In genomic region chr9:95404811-95405465, GRCm38 (mm10) we compare ENCODE assay signal across 8 mouse cellular contexts. TPM values are rescaled to one million over a fixed set of nuclear protein-coding genes. Genes with fewer than 3 reads are reported as not detected.
DNase-seq lines count a peak whose midpoint lies in the region; ATAC-seq lines count a peak whose summit lies in the region.

No protein-coding gene starts in this region.

- no peaks in the 10 kb centered on the region for H3K9me3 ChIP-seq in forebrain, embryonic 14.5 days (replicated peaks; ENCODE audit: control insufficient read depth, low read length)
- H3K9me3 ChIP-seq in limb, embryonic 11.5 days (ENCODE audit: control insufficient read depth, low read length), result no peaks in the 10 kb centered on the region
- H3K9me3 ChIP-seq in neural tube, embryonic 14.5 days (ENCODE audit: control insufficient read depth, low read length), result no peaks in the 10 kb centered on the region

- no peak overlapping the region for H3K27ac ChIP-seq in forebrain, embryonic 14.5 days (ENCODE audit: low read depth, low read length)
- H3K27ac ChIP-seq in limb, embryonic 11.5 days (replicated peaks; ENCODE audit: low read depth, low read length), result no peak overlapping the region
- no peak overlapping the region for H3K27ac ChIP-seq in neural tube, embryonic 14.5 days (ENCODE audit: low read depth, low read length)

- H3K27me3 ChIP-seq in forebrain, embryonic 14.5 days (replicated peaks; ENCODE audit: control insufficient read depth, insufficient read depth, low read length), result no peaks in the 10 kb centered on the region
- H3K27me3 ChIP-seq in limb, embryonic 11.5 days (ENCODE audit: control insufficient read depth, insufficient read depth, low read length), result peaks cover 3% of the 10 kb centered on the region; the same call in 1 of the 2 replicates
- no peaks in the 10 kb centered on the region for H3K27me3 ChIP-seq in neural tube, embryonic 14.5 days (ENCODE audit: control insufficient read depth, insufficient read depth, low read length)

- DNase-seq in layer of hippocampus, postnatal 36 days, result peak; percentile 28 to 30
- DNase-seq in layer of hippocampus, adult 8-10 months (ENCODE audit: low spot score in 2 of 2), result no peak
- peak; percentile 51 for DNase-seq in adrenal gland, postnatal 14 days
- DNase-seq in forebrain, embryonic 14.5 days (ENCODE audit: low spot score), result no peak
- DNase-seq in limb, embryonic 11.5 days (ENCODE audit: low spot score), result no peak
- DNase-seq in left cerebral cortex, postnatal 4 days, result no peak
- DNase-seq in embryo, embryonic 11 days, result no peak

- peak overlapping the region; percentile 82; the same call in 1 of the 2 replicates for H3K9ac ChIP-seq in forebrain, embryonic 14.5 days (ENCODE audit: low read length)
- H3K9ac ChIP-seq in limb, embryonic 11.5 days (ENCODE audit: low read length), result no peak overlapping the region; the same call in 1 of the 2 replicates
- no peak overlapping the region for H3K9ac ChIP-seq in neural tube, embryonic 14.5 days (replicated peaks; ENCODE audit: low read depth, low read length)

- H3K36me3 ChIP-seq in forebrain, embryonic 14.5 days (ENCODE audit: control insufficient read depth, insufficient read depth, low read length), result no peaks in the 10 kb centered on the region
- peaks cover 3% of the 10 kb centered on the region; the same call in 1 of the 2 replicates for H3K36me3 ChIP-seq in limb, embryonic 11.5 days (ENCODE audit: control insufficient read depth, insufficient read depth, low read length)
- no peaks in the 10 kb centered on the region for H3K36me3 ChIP-seq in neural tube, embryonic 14.5 days (ENCODE audit: control insufficient read depth, insufficient read depth, low read length)

- ATAC-seq in forebrain, embryonic 14.5 days, result no peak
- 0 out of 2 replicates have a peak, but pooled peaks have one; percentile 3 for ATAC-seq in limb, embryonic 11.5 days (ENCODE audit: insufficient number of reproducible peaks, low FRiP score, low TSS enrichment, low read depth)
- ATAC-seq in neural tube, embryonic 14.5 days (ENCODE audit: low read depth), result no peak

- intact Hi-C loops in left cerebral cortex, postnatal 4 days (cut with DNase I), result loop anchor here (10.0 kb wide), 1 partner anchor 330 kb away; no protein-coding TSS in a partner anchor

- 75% methylated on average over 38 of the region's 38 CpGs for WGBS in forebrain, embryonic 14.5 days
- 73% methylated on average over 38 of the region's 38 CpGs for WGBS in limb, embryonic 11.5 days
- 72% methylated on average over 38 of the region's 38 CpGs for WGBS in neural tube, embryonic 14.5 days

- peak overlapping the region; percentile 99 for H3K4me2 ChIP-seq in forebrain, embryonic 14.5 days (ENCODE audit: low read length)
- H3K4me2 ChIP-seq in limb, embryonic 11.5 days (ENCODE audit: low read depth, severe bottlenecking), result peak overlapping the region; percentile 97
- peak overlapping the region; percentile 96 for H3K4me2 ChIP-seq in neural tube, embryonic 14.5 days (ENCODE audit: low read depth, low read length)

- peak overlapping the region; percentile 79 for H3K4me3 ChIP-seq in forebrain, embryonic 14.5 days (ENCODE audit: low read depth, low read length)
- peak overlapping the region; percentile 81 for H3K4me3 ChIP-seq in limb, embryonic 11.5 days (ENCODE audit: low read depth, low read length)
- H3K4me3 ChIP-seq in neural tube, embryonic 14.5 days (ENCODE audit: low read depth, low read length), result peak overlapping the region; percentile 65

- peaks cover 16% of the 10 kb centered on the region for H3K4me1 ChIP-seq in forebrain, embryonic 14.5 days (ENCODE audit: control insufficient read depth, insufficient read depth, low read length)
- peaks cover 5% of the 10 kb centered on the region; the same call in 1 of the 2 replicates for H3K4me1 ChIP-seq in limb, embryonic 11.5 days (ENCODE audit: control insufficient read depth, insufficient read depth, low read length)
- H3K4me1 ChIP-seq in neural tube, embryonic 14.5 days (ENCODE audit: control insufficient read depth, insufficient read depth, low read length), result peaks cover 9% of the 10 kb centered on the region

RNA-seq across cellular contexts. Expression of gene Chst2, which starts 1.6 kb away (rescaled TPM):
- total RNA-seq in layer of hippocampus, postnatal 36 days (2021), result 100 to 1,000 TPM; 105 to 116 TPM
- total RNA-seq in layer of hippocampus, adult 8-10 months (2022), result 100 to 1,000 TPM in 1 of 4 experiments, 10 to 100 TPM in 3; 90.7 to 106 (median 96.3) TPM
- 19.0 and 20.6 TPM in 2 replicates for total RNA-seq in adrenal gland, postnatal 14 days (2021)
- 10.2 and 13.1 TPM in 2 replicates for polyA plus RNA-seq in forebrain, embryonic 14.5 days (2014; fragmentation: Nextera tagmentation; extraction: Ambion mirVana)
- 4.8 and 5.9 TPM in 2 replicates for polyA plus RNA-seq in limb, embryonic 11.5 days (2014; fragmentation: Nextera tagmentation; extraction: Ambion mirVana)
- polyA plus RNA-seq in neural tube, embryonic 14.5 days (2014; fragmentation: Nextera tagmentation; extraction: Ambion mirVana), result 16.1 and 17.4 TPM in 2 replicates
- total RNA-seq in left cerebral cortex, postnatal 4 days (2021), result 10 to 100 TPM; 53.2 to 63.3 TPM

Comparison
In these comparisons a context has a peak if more than half of its experiments do, and no peak if none do; other contexts are left out.
1. DNase-seq: peak in layer of hippocampus, postnatal 36 days (2 of 2) and adrenal gland, postnatal 14 days (single experiment); none in layer of hippocampus, adult 8-10 months (0 of 2), forebrain, embryonic 14.5 days (single experiment), limb, embryonic 11.5 days (single experiment), left cerebral cortex, postnatal 4 days (single experiment) and embryo, embryonic 11 days (single experiment).
2. Peak in every context shown above with its lines, with median percentiles within 50 percentile points of each other: H3K4me2 ChIP-seq and H3K4me3 ChIP-seq.